Mouse (Mus musculus): Measurements from ENCODE around the gene Wfdc21. TPM values are rescaled to one million over a fixed set of nuclear protein-coding genes. Genes with fewer than 3 reads are reported as not detected.

The Wfdc21 gene
- total RNA-seq, 2 experiments from 2014 or later: not detected

DNA sequence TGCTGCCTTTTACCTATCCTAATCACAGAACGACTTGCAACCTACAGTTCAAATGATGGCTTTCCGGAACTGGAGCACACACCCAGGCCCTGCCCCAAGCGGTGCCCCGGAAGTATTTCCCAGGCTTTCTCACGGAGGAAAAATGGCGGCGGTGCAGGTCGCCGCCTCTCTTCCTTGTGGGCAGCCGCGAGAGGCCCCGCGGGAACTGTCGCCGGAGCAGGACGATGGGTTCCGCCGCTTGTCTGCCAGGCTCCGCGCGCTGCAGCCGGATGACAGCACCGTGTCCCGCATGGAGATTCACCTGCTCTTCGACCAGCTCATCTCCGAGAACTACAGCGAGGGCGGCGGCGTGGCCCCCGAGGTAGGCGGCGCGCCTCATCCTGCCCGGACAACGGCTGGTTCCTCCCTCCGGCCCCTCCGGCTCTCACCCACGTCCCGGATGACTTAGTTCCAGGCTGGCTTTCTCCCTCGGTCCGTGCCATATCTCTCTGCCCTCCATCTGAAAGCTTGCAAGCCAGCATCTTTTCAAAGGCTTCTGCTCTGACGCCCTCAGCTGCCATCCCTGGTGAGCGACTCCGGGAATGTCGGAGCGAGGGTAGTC is 6.9 kb downstream of the Wfdc21 start, which contains the start of gene Heatr6:
TSS of gene Heatr6 (plus strand) at position 116 of the 601 bp plus-strand sequence.
- DNase-seq (ENCODE audit: low spot score in 2 of 2): peak; percentile 93

DNA sequence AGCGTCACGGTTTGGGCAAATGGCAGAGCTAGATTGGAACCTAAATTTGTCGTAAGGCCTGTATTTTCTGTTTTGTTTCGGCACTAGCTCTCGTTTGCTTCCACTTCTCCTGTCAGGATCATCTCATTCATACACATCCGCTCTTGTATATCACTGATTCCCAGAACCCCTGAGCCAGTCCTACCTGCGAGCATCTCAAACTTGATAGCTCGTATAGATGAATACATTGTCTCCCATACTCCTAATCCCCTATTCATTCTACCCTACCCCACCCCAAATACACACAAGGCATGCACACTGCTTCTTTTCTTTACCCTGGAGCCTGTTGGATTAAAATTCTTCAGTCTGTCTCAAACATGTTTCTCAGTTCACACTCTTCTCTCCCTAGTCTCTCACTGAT is 7.5 kb downstream of the Wfdc21 start:
- no peak for DNase-seq (ENCODE audit: low spot score in 2 of 2)

DNA sequence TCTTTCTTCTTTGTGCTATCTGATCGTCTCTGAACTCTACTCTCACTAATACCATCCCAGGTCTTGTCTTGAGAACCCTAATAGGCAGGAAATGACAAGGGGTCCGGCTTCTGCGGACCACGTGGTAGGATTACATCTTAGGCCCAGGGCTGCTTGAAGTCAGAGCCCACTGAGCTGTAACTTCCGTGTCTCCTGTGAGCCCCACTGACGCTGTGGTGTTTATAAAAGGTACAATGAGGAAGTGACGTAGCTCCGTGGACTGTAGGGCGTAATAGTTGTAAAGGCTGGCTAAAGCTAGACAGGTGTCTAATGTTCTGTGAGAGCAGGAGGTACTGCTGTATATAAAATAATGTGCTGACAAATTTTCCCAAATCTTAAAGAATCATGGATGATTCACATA is 20.6 kb downstream of the Wfdc21 start:
- DNase-seq (ENCODE audit: low spot score in 2 of 2): no peak

DNA sequence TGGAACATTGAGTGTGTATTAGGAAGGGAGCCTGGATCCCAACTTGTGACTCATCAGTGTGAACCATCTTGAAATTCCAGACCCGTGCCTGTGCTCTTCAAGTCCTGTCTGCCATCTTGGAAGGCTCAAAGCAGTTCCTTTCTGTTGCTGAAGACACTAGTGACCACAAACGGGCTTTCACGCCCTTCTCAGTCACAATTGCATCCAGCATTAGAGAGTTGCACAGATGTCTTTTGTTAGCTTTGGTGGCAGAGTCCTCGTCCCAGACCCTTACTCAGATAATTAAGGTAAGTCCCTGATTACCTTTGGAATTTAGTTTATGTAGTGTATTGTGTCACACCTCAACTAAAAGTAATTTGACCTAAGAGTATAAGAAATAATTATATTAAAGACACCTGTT is 22.2 kb downstream of the Wfdc21 start:
- DNase-seq (ENCODE audit: low spot score in 2 of 2): no peak

DNA sequence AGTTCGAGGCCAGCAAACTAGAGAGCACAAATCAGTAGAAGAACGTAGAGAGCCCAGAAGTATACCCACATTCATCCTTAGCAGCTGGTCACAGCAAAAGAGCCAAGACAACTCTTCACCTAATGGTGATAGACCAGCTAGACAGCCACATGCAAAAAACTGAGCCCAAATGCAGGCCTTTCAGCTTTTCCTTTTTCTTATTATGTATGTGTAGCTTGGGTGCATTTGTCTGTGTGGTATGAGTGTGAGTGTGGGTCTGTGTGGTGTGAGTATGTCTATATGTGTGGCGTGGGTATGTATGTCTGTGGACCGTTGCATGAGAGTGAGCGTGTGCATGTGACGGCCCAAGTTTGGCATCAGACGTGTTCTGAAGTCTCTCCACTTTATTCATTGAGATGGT is 24.3 kb downstream of the Wfdc21 start:
- DNase-seq (ENCODE audit: low spot score in 2 of 2): no peak

DNA sequence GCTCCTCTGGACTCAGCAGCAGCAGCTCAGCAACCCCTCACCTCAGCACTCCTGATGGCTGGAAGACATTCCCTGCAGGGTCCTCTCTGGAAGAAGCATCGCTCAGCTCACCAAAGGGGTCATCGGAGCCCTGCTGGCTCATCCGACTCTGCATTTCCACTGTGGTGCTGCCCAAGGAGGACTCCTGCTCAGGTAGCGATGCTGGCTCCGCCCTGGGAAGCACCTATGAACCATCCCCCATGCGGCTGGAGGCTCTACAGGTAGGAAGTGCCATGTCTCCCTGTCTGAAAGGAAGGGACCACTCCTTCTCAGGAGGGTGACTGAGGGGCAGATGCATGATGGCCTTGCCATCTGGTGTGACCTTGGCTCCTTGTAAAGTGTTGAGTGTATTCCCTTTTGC is 25.6 kb downstream of the Wfdc21 start:
- DNase-seq (ENCODE audit: low spot score in 2 of 2): no peak

DNA sequence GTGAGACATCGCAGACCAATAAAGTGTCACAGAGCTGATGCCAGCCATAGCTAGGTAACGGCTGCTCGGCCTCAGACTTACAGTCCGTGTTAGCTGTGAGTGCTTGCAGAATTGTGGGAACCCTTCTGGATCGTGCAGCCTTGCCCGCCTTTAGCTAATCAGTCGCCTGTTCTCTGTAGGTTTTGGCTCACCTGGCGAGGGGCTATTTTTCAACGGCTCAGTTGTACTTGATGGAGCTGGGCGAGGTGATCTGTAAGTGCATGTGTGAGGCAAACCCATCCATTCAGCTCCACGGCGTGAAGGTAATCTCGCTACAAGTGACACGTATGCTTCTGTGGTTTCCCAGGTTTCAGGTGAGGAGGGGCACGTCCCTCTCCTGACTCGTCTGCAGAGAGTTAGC is 27.0 kb downstream of the Wfdc21 start:
- no peak for DNase-seq (ENCODE audit: low spot score in 2 of 2)

DNA sequence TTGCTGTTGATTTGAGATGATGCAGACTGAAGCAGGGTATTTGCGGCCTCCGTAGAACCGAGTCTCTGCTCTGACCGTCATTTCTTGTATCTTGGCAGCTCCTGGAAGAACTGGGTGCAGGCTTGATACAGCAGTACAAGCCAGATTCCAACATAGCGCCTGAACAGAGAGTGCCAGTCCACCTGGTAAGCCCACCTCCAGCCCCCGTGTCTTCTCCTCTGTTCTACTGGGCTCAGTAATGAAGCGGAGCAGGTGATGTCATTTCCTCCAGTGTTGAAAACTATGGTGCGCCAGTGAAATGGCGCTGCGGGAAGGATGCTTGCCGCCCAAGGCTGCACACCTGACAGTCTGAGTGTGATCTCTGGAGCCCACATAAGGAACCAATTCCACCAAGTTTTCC is 27.6 kb downstream of the Wfdc21 start:
- no peak for DNase-seq (ENCODE audit: low spot score in 2 of 2)

DNA sequence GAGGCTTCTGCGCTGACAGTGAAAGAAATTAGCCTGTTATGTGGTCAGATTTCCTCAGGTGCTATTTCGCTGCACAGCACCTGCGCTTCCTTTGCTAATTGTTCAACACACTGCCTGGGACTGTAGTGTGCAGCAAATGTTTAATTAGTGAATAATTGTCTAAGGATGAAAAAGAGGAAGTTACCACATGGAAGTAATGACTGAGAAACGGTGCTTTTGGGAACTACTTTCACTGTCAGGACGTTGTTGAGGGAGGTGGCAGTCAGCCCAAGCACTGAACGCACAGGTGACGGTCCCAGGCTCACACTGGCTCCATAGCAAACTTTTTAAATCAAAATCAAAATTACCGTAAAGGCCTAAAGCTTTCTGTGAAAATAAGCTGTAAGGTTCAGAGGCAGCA is 30.1 kb downstream of the Wfdc21 start:
- DNase-seq (ENCODE audit: low spot score in 2 of 2): no peak

DNA sequence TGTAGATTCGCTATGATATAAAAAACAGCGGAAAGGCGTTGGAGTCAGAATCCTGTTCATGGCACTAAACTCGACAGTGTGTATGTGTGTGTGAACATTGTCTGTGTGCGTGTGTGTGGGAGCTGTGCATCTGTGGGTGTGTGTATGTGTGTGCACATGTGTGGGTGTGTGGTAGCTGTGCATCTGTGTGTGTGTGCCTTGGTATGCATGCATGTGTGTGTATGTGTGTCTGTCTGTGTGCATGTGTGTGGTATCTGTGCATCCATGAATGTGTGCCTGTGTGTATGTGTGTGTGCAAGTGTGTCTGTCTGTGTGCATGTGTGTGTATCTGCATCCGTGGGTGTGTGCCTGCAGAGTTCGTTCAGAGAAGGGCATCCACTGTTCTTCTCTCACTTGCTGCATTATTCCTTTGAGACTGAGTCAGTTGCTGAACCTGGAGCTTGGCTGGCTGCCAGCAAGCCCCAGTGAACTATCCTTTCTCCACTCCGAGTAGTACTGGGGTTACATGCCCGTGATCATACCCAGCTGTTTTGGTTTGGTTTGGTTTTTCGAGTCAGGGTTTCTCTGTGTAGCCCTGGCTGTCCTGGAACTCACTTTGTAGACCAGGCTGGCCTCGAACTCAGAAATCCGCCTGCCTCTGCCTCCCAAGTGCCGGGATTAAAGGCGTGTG is 37.3 kb downstream of the Wfdc21 start:
- DNase-seq (ENCODE audit: low spot score in 2 of 2): no peak

DNA sequence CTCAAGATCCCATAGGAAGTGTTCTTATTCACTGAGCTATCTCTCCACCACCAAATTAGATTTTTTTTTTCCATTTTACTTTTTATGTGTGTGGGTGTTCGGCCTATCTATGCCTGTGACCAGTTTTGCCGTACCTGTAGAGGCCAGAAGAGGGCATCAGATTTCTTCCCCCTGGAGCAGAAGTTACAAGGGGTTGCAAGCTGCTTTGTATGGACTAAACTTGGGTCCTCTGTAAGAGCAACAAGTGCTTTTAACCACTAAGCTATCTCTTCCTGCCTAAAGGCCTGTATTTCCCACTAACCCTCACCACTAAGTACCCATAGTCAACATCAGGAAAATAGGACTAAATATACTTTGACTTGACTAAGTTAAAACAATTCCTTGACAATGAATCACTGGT is 37.9 kb downstream of the Wfdc21 start:
- DNase-seq (ENCODE audit: low spot score in 2 of 2): no peak

DNA sequence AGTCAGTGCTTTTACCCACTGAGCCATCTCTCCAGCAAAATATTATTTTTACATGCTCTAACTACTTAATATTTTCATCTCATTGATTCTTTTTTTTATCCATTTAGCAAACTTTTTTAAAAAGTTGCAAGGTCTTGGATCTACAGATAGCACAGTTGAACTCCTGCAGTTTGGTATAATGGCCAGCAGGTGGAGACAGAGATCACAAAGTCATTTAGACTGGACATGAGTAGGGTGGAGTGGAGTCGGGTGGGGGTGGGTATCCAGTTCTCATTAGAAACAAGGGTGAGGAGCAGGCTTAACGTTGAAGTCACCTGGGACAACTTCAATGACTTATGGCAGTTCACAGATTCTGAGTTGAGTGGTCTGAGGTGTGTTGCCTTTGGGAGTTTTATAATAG is 38.6 kb downstream of the Wfdc21 start:
- peak; percentile 51 to 61 for DNase-seq (ENCODE audit: low spot score in 2 of 2)

DNA sequence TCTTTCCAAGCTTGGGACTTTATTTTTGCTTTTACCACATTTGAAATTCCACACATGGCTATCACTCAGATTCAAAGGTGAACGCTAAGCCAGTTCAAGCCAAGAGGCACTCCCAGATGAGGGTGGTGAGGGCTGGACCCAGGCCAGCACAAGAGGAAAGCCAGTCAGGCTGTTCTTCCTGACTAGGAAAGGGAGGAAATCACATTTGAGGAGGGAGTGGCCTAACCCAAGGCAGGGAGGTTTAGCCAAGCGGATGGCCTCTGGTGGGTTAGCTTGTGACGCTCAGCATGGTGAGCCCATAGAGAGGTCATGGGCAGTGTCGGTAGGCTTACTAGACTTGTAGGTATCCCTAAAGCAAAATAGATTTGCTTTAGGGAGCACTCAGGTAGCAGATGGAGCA is 40.1 kb downstream of the Wfdc21 start:
- DNase-seq (ENCODE audit: low spot score in 2 of 2): no peak

DNA sequence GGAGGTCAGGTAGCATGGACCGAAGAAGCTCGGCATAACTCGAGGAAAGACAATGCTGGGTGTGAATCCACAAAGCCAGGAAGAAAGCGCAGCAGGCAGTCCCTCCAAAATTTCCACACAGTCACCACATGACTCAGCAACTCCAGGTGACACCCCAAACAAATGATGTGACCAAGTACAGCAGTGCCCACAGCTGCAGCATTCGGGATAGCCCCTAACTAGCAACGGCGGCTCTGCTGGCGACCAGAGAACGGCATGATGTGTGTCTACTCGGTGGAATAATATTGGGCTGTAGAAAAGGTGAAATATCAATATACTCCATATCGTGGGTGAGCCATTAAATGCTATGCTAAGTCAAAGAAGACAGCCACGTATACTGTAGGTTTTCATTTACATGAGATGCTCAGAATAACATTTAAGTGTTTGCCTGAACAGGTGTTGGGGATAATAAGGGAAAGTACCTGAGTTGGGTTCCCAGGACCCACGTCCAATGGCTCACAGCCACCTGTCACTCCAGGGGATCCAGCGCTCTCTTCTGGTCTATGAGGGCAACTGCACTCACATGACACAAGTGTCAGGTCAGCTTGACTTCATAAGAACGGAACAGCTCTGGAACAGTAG is 40.8 kb downstream of the Wfdc21 start:
- no peak for DNase-seq (ENCODE audit: low spot score in 2 of 2)

DNA sequence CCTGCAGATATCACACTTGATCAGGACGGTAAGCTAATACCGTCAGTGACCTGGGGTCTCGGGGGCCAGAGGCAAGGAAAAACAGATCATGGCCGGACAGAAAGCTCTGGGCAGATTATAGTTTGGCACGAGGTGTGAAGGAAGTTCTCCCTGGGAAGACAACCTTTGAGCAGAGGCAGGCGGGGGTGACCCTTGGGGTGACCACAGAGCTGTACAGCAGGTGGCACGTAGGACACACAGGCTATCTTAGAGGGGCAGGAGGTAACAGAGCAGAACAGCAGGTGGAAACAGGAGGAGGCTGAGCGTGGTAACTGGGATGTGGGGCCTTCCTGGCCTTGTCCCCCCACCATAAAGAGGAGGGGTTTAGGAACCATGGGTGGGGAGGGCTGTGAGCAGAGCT is 41.6 kb downstream of the Wfdc21 start:
- no peak for DNase-seq (ENCODE audit: low spot score in 2 of 2)

DNA sequence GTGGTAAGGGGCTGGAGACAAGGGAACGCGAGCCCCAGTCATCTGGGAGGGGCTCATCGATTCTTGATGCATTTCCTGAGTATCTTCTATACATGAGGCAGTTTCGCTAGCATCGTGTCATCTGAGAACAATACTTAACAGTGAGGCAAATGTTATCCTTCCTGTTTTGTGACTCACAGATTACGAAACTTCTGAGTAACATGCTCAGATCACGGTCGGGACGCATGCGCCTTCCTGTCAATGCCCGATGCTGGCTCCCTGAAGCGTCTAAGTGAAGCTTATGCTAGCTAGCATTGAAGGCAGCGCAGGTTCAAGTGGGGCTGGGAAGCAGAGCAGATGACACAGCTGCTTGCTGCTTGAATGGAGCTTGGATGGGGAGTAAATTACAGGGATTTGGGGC is 42.5 kb downstream of the Wfdc21 start:
- no peak for DNase-seq (ENCODE audit: low spot score in 2 of 2)

DNA sequence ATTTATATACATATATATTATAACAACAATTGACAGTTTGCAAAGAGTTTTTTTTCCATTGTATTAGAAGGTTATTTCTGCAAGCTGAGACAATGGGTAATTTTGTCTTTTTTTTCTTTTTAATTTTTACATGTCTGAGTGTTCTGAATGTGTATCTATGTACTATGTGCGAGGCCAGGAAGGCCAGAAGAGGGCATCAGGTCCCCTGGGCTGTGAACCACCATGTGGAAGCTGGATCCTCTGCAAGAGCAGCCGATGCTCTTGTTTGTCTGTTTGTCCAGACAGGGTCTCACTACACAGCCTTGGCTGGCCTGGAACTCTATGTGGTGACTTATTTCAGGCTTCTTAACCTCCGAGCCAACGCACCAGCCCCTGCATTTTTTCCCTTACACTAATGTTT is 44.4 kb downstream of the Wfdc21 start:
- no peak for DNase-seq (ENCODE audit: low spot score in 2 of 2)

DNA sequence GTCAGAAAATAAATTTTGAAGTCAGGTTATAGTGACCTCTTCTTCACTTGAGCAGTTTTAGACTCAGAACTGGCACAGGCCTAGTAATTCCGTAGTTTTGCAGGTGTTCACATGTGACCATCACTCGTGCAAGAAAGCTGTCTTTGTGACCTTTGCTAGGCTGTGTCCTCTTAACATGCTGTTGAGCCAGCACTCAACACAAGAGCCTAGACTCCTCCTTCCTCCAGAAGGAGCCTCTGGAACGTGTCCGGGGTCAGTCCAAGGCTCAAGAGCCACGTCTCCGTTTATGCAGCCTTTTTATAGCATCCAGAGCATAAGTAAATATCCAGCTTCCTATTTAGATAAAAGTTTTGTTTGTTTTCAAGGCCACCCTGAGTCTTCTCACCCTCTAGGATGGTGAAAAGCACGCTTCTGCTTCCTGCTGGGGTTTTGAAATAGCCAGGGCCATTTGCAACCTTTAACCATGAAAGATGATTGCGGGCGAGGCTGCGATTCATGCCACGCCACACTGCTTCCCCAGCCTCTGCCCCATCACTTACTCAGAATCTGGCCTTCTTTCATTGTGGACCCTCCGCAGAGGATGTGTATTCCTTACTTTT is 45.7 kb downstream of the Wfdc21 start:
- DNase-seq (ENCODE audit: low spot score in 2 of 2): no peak

DNA sequence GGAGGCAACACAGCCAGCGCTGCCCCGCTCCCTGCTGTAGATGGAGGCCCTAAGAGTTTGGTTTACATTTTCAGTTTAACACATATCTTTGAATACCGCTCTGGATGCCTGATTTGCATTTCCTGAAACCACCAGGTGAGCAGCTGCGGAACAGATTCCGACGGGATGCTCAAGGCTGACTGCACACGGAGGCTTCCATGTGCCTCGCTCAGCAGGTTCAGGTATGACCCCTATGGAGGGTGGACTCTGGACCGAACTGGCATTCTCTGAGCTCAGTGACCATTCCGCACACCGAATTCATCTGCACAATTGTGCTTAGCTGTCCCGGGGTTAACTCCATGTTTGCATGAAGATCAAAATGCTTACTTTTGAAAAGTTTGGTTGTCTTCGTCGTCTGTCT is 46.5 kb downstream of the Wfdc21 start:
- no peak for DNase-seq (ENCODE audit: low spot score in 2 of 2)

DNA sequence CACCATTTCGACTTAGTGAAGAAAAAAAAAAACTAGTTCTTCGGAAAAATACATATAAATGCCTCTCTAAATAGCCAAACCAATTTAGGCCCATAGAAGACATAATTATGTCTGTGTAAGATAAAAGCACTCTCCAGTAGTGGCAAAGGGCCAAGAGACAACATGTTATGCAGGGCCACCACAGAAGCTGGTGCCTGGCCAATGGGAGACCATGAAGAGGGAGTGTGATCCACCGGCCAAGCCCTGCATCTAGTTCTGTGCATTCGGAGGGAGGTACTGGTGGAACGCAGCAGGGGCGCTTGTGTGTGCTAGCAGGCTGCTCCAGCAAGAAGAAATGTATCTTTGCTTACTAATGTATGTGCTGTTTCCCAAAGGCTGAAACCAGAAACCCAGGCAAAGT is 49.4 kb downstream of the Wfdc21 start:
- no peak for DNase-seq (ENCODE audit: low spot score in 2 of 2)

DNA sequence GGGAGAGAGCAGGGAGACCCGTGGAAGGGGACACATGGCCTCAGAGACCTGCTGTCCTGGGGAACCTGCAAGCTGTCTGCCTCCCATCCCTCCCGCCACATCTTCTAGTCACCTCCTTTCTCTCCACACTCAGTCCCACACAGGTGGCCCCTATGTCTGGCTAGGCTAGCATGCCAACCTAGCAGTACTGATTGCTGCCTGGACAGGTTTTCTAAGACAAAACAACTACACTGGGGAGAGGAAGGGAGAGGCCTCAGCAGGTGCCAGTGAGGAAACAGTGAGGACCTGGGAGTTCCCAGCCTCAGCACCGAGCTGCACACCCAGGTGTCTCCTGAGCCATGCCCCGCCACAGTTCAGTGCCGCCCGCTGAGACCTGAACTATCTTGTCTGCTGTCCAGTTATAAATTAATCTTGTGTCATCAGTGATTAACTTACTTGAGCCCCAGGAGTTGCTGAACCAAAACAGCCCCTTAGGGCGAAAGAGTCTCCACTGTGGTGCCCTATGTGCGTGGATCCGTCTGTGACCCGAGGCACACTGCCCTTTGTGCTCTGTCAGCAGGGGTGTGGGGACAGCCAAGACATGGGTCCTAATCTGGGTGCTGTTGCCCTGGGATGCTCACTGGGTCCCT is 50.4 kb downstream of the Wfdc21 start:
- DNase-seq (ENCODE audit: low spot score in 2 of 2): no peak

DNA sequence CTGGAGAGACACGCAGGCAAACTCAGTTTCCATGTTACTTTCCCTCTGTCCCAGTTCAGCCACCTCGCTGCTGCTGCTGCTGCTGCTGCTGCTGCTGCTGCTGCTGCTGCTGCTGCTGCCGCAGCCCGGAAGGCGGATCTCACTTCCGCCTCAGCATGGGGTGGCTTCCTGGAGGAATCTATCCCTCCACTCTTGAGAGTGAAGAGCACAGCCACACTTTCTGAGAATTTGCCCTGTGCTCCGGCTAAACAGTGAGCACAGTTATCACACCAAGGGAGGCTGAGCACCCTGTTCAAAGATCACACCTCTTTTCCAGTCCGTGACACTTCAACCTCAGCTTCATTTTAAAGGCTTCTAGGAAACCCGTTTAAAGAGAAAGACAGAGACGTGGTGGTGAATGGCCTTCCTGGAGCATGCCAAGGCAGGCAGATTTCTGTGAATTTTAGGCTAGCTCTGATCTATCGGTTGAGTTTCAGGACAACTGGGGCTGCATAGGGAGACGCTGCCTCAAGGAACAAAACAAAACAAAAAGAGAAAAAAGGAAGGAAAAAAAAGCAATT is 53.2 kb downstream of the Wfdc21 start:
- no peak for DNase-seq (ENCODE audit: low spot score in 2 of 2)
